Mouse (Mus musculus): ENCODE measurements around the gene Eng. TPM values are rescaled to one million over a fixed set of nuclear protein-coding genes. Genes with fewer than 3 reads are reported as not detected.
A peak's percentile ranks its signal among the peaks of the same experiment; 100 is the strongest.

The Eng gene
- polyA plus RNA-seq, 1 experiment = 11.3 TPM

DNA sequence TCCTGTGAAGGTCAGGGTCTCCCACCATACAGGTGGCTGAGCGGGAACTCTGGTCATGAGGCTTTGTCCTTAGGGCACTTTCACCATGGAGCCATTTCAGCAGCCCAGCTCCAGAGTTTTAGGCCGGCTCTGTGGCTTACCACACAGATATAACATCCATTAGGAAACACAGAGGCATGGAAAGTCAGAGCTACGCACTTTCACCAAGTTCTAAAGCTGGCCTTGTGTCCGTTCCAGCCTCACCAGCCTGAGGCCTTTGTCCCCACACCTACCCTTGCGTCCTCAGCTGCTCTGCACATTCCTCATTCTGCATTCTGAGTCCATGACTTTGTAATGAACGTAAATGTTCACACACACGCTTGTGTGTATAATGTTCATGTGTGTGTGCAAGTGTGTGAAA lies 58.6 kb downstream of the Eng start:
- Histone ChIP-seq H3K27ac (ENCODE audit: control insufficient read depth, insufficient read depth, low read depth, low read length, poor library complexity) (no peak overlapping the region), H3K4me3 (replicated peaks; ENCODE audit: control insufficient read depth, low read depth, low read length) (no peak overlapping the region), H3K4me1 (ENCODE audit: control insufficient read depth, insufficient read depth, low read length) (peaks cover 2% of the 10 kb centered on the region)
- 90% methylated on average over 7 of the region's 7 CpGs for WGBS
- TF ChIP-seq POLR2A (IDR thresholded peaks at IDR 0.05; ENCODE audit: borderline replicate concordance, control insufficient read depth, low read depth, low read length) (no peak), CTCF (IDR thresholded peaks at IDR 0.05; ENCODE audit: control insufficient read depth, insufficient read depth, low read length) (no peak)

DNA sequence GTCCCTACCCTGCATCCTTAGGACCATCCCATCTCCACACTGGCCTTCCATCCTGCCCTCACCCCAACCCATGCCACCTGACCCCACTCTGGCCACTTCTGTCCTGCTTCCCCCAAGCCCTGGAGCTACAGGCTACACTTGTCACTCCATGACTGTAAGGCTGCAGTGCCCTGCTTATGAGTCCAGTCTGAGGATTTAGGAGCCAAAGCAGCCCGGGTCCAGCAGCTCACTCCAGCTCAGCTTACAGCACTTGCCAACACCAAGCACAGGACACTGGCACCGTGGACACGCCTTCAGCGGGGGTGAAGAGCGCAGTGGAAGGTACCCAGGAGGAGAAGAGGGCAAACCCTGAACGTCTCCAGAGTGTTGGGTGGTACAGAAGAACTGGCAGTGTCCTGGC lies 60.6 kb downstream of the Eng start:
- TF ChIP-seq POLR2A (IDR thresholded peaks at IDR 0.05; ENCODE audit: borderline replicate concordance, control insufficient read depth, low read depth, low read length) (no peak), CTCF (IDR thresholded peaks at IDR 0.05; ENCODE audit: control insufficient read depth, insufficient read depth, low read length) (no peak)
- H3K27ac ChIP-seq (ENCODE audit: control insufficient read depth, insufficient read depth, low read depth, low read length, poor library complexity) = no peak overlapping the region
- 88% methylated on average over 6 of the region's 6 CpGs for WGBS
- H3K4me3 ChIP-seq (replicated peaks; ENCODE audit: control insufficient read depth, low read depth, low read length) = no peak overlapping the region
- H3K4me1 ChIP-seq (ENCODE audit: control insufficient read depth, insufficient read depth, low read length) = peaks cover 2% of the 10 kb centered on the region

DNA sequence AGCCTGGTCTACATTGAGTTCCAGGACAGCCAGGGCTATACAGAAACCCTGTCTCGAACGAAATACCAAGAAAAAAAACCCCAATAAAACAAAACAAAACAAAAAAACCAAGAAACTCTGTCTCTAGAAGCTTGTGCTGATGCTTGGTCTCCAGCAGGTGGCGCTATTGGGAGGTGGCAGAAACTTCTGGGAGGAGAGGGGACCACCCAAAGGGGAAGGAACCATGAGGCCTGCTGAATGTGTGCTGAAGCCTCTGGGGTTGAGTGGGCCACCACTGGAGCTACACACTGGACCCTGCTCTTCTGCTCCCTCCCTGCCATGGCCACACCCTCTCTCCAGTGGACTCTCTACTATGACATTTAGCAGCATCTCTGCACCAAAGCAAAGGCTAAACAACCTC lies 62.2 kb downstream of the Eng start:
- WGBS = 7% methylated on average over 3 of the region's 3 CpGs
- peaks cover 2% of the 10 kb centered on the region for H3K4me1 ChIP-seq (ENCODE audit: control insufficient read depth, insufficient read depth, low read length)
- no peak overlapping the region for H3K27ac ChIP-seq (ENCODE audit: control insufficient read depth, insufficient read depth, low read depth, low read length, poor library complexity)
- TF ChIP-seq CTCF (IDR thresholded peaks at IDR 0.05; ENCODE audit: control insufficient read depth, insufficient read depth, low read length) = peak; percentile 80
- TF ChIP-seq POLR2A (IDR thresholded peaks at IDR 0.05; ENCODE audit: borderline replicate concordance, control insufficient read depth, low read depth, low read length) = no peak
- H3K4me3 ChIP-seq (replicated peaks; ENCODE audit: control insufficient read depth, low read depth, low read length) = no peak overlapping the region

DNA sequence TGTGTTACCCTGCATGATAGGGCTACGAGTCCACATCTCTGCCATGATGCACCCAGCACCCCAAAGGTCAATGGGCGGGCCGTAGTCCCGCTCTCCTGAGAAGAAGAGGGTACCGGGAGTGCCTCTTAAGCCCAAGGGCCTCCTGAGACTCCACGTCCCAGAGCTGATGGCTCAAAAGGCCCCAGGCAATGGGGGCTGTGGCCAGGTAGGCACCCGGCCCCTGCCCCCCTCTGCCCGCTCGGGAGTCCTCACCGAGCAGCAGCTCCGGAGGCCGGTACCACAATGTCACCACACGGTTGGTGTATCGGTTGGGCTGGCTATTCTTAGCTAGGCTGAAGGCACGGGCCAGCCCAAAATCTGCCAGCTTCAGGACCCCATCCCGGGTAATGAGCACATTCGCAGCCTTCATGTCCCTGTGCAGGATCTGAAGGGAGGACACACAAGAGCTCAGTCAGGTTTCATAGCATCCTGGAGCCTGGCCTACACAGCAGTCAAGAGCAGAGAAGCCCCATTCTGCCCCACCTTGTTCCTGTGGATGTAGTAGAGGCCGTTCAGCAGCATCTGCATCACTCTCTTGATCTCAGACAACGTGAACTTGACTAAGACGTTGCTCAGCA lies 63.2 kb downstream of the Eng start:
- peak overlapping the region; percentile 13 for H3K4me3 ChIP-seq (replicated peaks; ENCODE audit: control insufficient read depth, low read depth, low read length)
- peaks cover 5% of the 10 kb centered on the region for H3K4me1 ChIP-seq (ENCODE audit: control insufficient read depth, insufficient read depth, low read length)
- TF ChIP-seq CTCF (IDR thresholded peaks at IDR 0.05; ENCODE audit: control insufficient read depth, insufficient read depth, low read length) (no peak), POLR2A (IDR thresholded peaks at IDR 0.05; ENCODE audit: borderline replicate concordance, control insufficient read depth, low read depth, low read length) (no peak)
- H3K27ac ChIP-seq (ENCODE audit: control insufficient read depth, insufficient read depth, low read depth, low read length, poor library complexity) = peak overlapping the region; percentile 72
- 82% methylated on average over 20 of the region's 20 CpGs for WGBS

DNA sequence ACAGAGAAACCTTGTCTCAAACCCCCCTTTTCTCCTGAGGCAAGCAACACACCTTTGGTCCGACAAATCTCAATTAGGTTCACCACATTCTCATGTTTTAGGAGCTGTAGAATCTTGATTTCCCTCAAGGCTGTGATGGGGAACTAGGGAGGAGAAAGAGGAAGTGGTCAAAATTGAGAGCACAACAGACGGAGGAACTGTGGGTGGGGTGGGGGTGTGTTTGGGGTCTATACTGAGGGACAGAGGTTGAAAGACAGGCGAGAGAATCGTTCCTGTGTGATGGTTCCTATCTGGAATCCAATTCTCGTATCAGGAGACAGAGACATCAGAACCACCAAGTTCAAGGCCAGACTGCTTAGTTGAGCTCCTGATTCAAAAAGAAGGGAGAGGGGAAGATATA lies 64.0 kb downstream of the Eng start:
- TF ChIP-seq CTCF (IDR thresholded peaks at IDR 0.05; ENCODE audit: control insufficient read depth, insufficient read depth, low read length) = no peak
- no peak for TF ChIP-seq POLR2A (IDR thresholded peaks at IDR 0.05; ENCODE audit: borderline replicate concordance, control insufficient read depth, low read depth, low read length)
- 10% methylated on average over 5 of the region's 5 CpGs for WGBS
- Histone ChIP-seq H3K4me1 (ENCODE audit: control insufficient read depth, insufficient read depth, low read length) (peaks cover 5% of the 10 kb centered on the region), H3K27ac (ENCODE audit: control insufficient read depth, insufficient read depth, low read depth, low read length, poor library complexity) (peak overlapping the region; percentile 72), H3K4me3 (replicated peaks; ENCODE audit: control insufficient read depth, low read depth, low read length) (peak overlapping the region; percentile 35)

DNA sequence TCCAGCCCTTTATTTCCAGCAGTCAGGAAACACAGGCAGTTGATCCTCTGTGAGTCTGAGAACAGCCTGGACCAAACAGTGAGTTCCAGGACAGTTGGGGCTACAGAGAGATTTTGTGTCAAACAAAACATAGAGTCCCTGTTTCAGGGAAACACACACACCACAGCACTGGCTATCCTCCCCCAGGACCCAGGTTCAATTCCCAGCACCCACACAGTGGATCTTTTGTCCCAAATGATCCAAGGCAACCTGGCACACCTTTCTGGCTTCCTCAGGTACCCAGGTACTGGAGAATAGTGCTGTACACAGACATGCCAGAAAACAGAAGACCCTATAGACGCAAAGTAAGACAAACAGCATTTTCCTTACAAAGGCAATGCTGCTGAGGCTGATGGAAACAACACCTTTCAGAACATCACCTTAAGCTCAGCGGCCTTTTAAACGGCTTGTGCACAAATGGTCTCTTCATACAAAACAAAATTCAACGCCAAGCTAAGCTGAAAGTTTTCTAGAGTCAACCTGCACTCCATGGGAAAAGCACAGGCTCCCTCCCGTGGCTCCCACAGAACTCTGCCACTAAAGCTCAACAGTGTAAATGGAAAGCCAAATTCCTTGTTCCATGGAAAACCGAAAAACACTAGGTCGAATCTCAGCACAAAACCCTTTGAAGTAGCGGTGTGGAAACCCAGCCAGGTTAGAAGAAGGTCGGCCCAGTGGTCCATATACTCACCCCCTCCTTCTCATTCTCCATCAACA lies 65.1 kb downstream of the Eng start:
- TF ChIP-seq POLR2A (IDR thresholded peaks at IDR 0.05; ENCODE audit: borderline replicate concordance, control insufficient read depth, low read depth, low read length) (no peak), CTCF (IDR thresholded peaks at IDR 0.05; ENCODE audit: control insufficient read depth, insufficient read depth, low read length) (no peak)
- WGBS = 17% methylated on average over 9 of the region's 9 CpGs
- Histone ChIP-seq H3K4me1 (ENCODE audit: control insufficient read depth, insufficient read depth, low read length) (peaks cover 7% of the 10 kb centered on the region), H3K27ac (ENCODE audit: control insufficient read depth, insufficient read depth, low read depth, low read length, poor library complexity) (peak overlapping the region; percentile 97), H3K4me3 (replicated peaks; ENCODE audit: control insufficient read depth, low read depth, low read length) (peak overlapping the region; percentile 92)

DNA sequence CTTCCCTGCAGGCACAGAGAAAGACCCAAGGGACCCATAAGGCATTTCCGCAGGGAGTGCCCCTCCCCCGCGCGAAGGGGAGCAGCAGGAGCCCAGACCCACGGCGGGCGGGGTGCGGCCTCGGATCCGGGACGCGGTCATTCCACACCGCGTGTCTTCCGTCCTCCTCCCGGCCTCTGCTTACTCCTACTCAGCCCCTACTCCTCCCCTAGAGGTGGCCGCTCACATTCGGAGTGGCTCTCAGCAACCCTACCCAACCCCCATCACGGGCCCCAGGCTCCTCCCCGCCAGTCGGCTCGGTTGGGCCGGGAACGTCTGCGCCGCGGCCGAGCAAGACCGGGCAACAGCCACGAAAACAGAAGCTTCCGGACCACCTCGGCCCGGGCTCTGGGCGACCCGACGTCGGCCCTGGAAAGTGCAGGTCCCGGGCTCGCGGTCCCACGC lies 65.7 kb downstream of the Eng start:
- H3K4me3 ChIP-seq (replicated peaks; ENCODE audit: control insufficient read depth, low read depth, low read length) = peak overlapping the region; percentile 92
- TF ChIP-seq CTCF (IDR thresholded peaks at IDR 0.05; ENCODE audit: control insufficient read depth, insufficient read depth, low read length) = no peak
- no peak for TF ChIP-seq POLR2A (IDR thresholded peaks at IDR 0.05; ENCODE audit: borderline replicate concordance, control insufficient read depth, low read depth, low read length)
- H3K4me1 ChIP-seq (ENCODE audit: control insufficient read depth, insufficient read depth, low read length) = peaks cover 10% of the 10 kb centered on the region
- peak overlapping the region; percentile 97 for H3K27ac ChIP-seq (ENCODE audit: control insufficient read depth, insufficient read depth, low read depth, low read length, poor library complexity)
- 1% methylated on average over 41 of the region's 41 CpGs for WGBS

DNA sequence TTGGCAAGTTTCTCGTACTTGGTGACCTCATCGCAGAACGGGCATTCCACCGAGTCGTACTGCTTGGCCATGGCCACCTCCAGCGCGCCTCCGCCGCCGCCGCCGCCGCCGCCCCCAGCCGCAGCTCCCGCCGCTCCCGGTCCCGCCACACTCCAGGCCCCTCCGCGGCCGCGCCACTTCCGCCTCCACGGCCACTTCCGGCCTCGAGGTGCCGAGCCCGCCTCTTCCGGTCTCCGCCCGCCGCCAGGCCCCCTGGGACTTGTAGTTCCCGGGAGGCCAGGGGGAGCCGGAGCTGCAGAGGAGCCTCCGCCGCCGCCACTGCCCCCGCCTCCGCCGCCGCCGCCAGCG lies 66.2 kb downstream of the Eng start:
- Histone ChIP-seq H3K27ac (ENCODE audit: control insufficient read depth, insufficient read depth, low read depth, low read length, poor library complexity) (peak overlapping the region; percentile 97), H3K4me1 (ENCODE audit: control insufficient read depth, insufficient read depth, low read length) (peaks cover 10% of the 10 kb centered on the region), H3K4me3 (replicated peaks; ENCODE audit: control insufficient read depth, low read depth, low read length) (peak overlapping the region; percentile 92)
- TF ChIP-seq POLR2A (IDR thresholded peaks at IDR 0.05; ENCODE audit: borderline replicate concordance, control insufficient read depth, low read depth, low read length) = no peak
- TF ChIP-seq CTCF (IDR thresholded peaks at IDR 0.05; ENCODE audit: control insufficient read depth, insufficient read depth, low read length) = no peak
- under 1% methylated on average over 40 of the region's 44 CpGs for WGBS
